Mouse (Mus musculus) midbrain, embryonic 13.5 days (tissue): ENCODE data around the gene Hspa2. TPM values are rescaled to one million over a fixed set of nuclear protein-coding genes. Genes with fewer than 3 reads are reported as not detected.

Experiments
- ATAC-seq: fragments of 200-750 bp; cut with Nextera tagmentation; 2 replicates; pipeline ENCODE4 v1.8.0; 2017; ENCODE audit warnings: mild to moderate bottlenecking, moderate TSS enrichment, moderate library complexity
- H3K27ac ChIP-seq: fragments of 300-500 bp; sonication (generic); 2 replicates; pipeline ENCODE4 v1.5.1; 2015; ENCODE audit warnings: inconsistent platforms, mild to moderate bottlenecking, moderate library complexity
- H3K27me3 ChIP-seq: fragments of 300-500 bp; sonication (generic); 2 replicates; pipeline ENCODE4 v1.6.1; 2015; ENCODE audit warnings: mild to moderate bottlenecking, inconsistent platforms
- H3K36me3 ChIP-seq: fragments of 300-500 bp; sonication (generic); 2 replicates; pipeline ENCODE4 v1.6.1; 2015; ENCODE audit warnings: mild to moderate bottlenecking, inconsistent platforms
- H3K4me1 ChIP-seq: fragments of 300-500 bp; sonication (generic); replicated peaks from 2 replicates; pipeline ENCODE4 v1.6.1; 2015; ENCODE audit warnings: inconsistent platforms
- H3K4me2 ChIP-seq: fragments of 300-500 bp; sonication (generic); replicated peaks from 2 replicates; pipeline ENCODE4 v1.6.1; 2015; ENCODE audit warnings: moderate library complexity, mild to moderate bottlenecking, inconsistent platforms
- H3K4me3 ChIP-seq: fragments of 300-500 bp; sonication (generic); replicated peaks from 2 replicates; pipeline ENCODE4 v1.5.1; 2015; ENCODE audit warnings: mild to moderate bottlenecking, inconsistent platforms
- H3K9ac ChIP-seq: fragments of 300-500 bp; sonication (generic); replicated peaks from 2 replicates; pipeline ENCODE4 v1.6.1; 2015; ENCODE audit warnings: mild to moderate bottlenecking, inconsistent platforms
- H3K9me3 ChIP-seq: fragments of 300-500 bp; sonication (generic); 2 replicates; pipeline ENCODE4 v1.6.1; 2016; ENCODE audit warnings: mild to moderate bottlenecking, inconsistent platforms
- WGBS: fragments of 180-500 bp; shearing (Covaris S2); methylation state at CpG from one replicate; pipeline ENCODE4 v1.1.7; 2015; 5-methylcytosine and 5-hydroxymethylcytosine counted together
- polyA plus RNA-seq: library from polyadenylated mRNA; unstranded; fragments of >200 nt; fragmentation: Nextera tagmentation; extraction: Ambion mirVana; gene quantifications from 2 replicates; pipeline ENCODE4 v1.2.1, GENCODE M21; 2015

Hspa2 gene
- polyA plus RNA-seq, 1 experiment from 2014 or later = 5.1 TPM

DNA sequence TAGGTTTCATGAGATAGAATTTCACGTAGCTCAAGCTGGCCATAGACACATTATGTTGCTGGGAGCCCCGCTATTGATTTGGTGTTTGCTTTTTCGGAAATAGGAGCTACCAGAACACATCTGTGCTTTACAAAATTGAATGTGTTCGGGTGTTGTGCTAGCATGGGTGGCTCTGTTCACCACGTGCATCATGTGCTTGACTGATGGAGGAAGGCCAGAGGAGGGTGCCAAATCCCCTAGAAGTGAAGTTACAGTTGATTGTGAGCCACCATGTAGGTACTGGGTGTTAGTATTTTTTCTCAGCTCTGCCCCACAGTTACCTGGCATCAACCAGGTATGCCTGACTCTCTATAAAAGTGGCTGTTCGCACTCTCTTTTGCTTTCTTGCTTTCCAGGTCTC lies 40.9 kb downstream of the Hspa2 start:
- Histone ChIP-seq H3K36me3 (no peaks in the 10 kb centered on the region), H3K4me2 (no peak overlapping the region), H3K9me3 (no peaks in the 10 kb centered on the region), H3K27ac (no peak overlapping the region), H3K4me3 (no peak overlapping the region), H3K4me1 (no peaks in the 10 kb centered on the region), H3K27me3 (no peaks in the 10 kb centered on the region), H3K9ac (no peak overlapping the region)
- WGBS = 84% methylated on average over 6 of the region's 6 CpGs
- ATAC-seq = no peak

DNA sequence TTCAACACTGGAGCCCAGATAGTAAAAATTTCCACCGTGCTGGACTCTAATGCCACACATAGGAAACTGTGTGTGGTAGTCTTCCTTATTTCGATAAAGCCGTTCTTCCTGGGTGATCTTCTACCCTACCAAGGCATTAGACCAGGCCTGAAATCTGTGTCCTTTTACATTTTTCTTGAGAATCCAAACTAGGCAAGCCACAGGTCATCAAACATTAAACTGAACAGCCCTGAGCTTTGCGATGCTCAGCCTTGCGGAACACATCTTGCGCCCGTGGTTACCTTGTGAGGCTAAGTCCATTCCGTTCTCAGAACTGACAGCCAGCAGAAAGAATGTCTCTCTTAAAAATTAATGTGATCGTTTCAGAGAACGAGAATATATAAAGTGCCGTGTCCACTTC lies 42.2 kb downstream of the Hspa2 start:
- Histone ChIP-seq H3K9me3 (no peaks in the 10 kb centered on the region), H3K4me2 (no peak overlapping the region), H3K4me1 (no peaks in the 10 kb centered on the region), H3K4me3 (no peak overlapping the region), H3K27me3 (no peaks in the 10 kb centered on the region), H3K27ac (no peak overlapping the region), H3K36me3 (no peaks in the 10 kb centered on the region), H3K9ac (no peak overlapping the region)
- ATAC-seq = no peak
- 82% methylated on average over 11 of the region's 11 CpGs for WGBS

DNA sequence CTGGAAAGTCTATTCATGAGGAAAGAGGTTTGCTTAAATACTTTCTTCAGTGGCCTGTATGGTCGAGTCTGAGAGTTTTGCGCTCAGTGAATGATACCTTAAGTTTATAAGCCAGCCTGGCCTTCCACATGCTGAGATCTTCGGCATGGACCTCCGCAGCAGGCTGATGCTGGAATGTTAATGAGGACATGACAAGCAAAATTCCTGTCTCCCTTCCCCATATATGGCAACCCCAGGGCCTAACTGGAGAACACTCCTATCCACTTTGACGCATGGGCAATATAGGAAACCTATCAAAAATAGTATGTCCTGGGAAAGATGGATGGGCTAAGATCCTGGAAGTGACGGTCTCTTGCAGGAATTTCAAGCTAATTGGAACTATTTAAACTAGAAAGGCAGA lies 44.2 kb downstream of the Hspa2 start:
- H3K27ac ChIP-seq = no peak overlapping the region
- no peaks in the 10 kb centered on the region for H3K4me1 ChIP-seq
- no peaks in the 10 kb centered on the region for H3K9me3 ChIP-seq
- H3K27me3 ChIP-seq = no peaks in the 10 kb centered on the region
- WGBS = 81% methylated on average over 6 of the region's 6 CpGs
- H3K4me2 ChIP-seq = no peak overlapping the region
- ATAC-seq = no peak
- H3K36me3 ChIP-seq = no peaks in the 10 kb centered on the region
- H3K9ac ChIP-seq = no peak overlapping the region
- H3K4me3 ChIP-seq = no peak overlapping the region

DNA sequence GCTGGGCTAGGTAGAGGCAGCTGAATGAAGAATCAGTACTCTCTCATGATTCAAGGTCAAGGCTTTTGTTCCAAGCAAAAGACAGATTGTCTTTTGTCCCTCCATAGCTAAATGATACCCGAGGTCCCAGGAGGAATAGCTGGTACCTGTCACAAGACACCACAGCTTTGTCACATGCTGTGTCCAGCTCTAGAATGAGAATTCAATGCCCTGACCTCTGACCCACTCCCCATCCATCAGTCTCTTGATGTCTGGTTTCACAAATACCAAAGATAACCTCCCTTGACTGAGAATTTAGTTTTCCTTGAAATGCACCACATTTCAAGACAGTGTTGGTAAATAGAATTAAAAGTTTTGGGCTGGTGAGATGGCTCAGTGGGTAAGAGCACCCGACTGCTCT lies 48.2 kb downstream of the Hspa2 start:
- Histone ChIP-seq H3K4me1 (no peaks in the 10 kb centered on the region), H3K27me3 (no peaks in the 10 kb centered on the region), H3K9ac (no peak overlapping the region), H3K36me3 (no peaks in the 10 kb centered on the region), H3K27ac (no peak overlapping the region), H3K4me3 (no peak overlapping the region), H3K4me2 (no peak overlapping the region), H3K9me3 (no peaks in the 10 kb centered on the region)
- no peak for ATAC-seq
- 65% methylated on average over 2 of the region's 2 CpGs for WGBS

Other genes with a start within 250 kb of the Hspa2 start
- gene Esr2, start 226.9 kb upstream of the Hspa2 start, polyA plus RNA-seq = 0.12 and 0.14 TPM in 2 replicates
- not detected in 2 replicates for gene Tex21, start 157.4 kb upstream of the Hspa2 start, polyA plus RNA-seq
- 33.5 and 33.9 TPM in 2 replicates for gene Mthfd1, start 148.9 kb upstream of the Hspa2 start, polyA plus RNA-seq
- gene Akap5, start 79.3 kb upstream of the Hspa2 start, polyA plus RNA-seq = 6.5 and 6.9 TPM in 2 replicates
- gene Zbtb25, start 34.6 kb upstream of the Hspa2 start, polyA plus RNA-seq = 15.9 and 16.5 TPM in 2 replicates
- gene Zbtb1, start 33.9 kb upstream of the Hspa2 start, polyA plus RNA-seq = 4.1 and 4.7 TPM in 2 replicates
- gene Ppp1r36, start 13.4 kb downstream of the Hspa2 start, polyA plus RNA-seq = 0.46 and 0.53 TPM in 2 replicates
- gene Plekhg3, start 126.7 kb downstream of the Hspa2 start, polyA plus RNA-seq = 0.78 and 1.4 TPM in 2 replicates